Comparison of ENCODE assay signal across 8 mouse cellular contexts in the genomic region with DNA sequence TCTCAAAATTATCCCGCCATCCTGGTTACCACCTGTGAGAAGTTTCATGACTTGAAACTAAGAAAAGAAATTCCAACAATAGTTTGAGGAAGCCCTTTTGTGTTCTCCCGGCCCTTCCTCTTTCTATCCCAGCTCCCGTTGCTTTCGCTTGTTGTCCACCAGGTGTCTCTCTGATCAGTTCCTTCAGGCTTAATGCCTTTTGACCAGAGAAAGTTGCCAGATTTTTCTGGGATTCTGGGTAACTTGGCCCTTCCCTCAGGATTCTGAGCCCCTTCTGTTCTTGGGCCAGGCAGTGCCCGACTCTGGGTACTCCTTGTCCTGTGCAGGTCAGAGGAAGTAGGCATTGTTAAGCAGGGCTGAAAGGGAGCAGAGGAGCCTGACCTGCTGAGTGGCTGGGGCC. TPM values are rescaled to one million over a fixed set of nuclear protein-coding genes. Genes with fewer than 3 reads are reported as not detected.
DNase-seq lines count a peak whose midpoint lies in the region; ATAC-seq and TF ChIP-seq lines count a peak whose summit lies in the region.

No protein-coding gene starts in this region.

- H3K4me2 ChIP-seq in hindbrain, embryonic 14.5 days (replicated peaks), result no peak overlapping the region

- no peaks in the 10 kb centered on the region for H3K36me3 ChIP-seq in liver, adult 2 months (ENCODE audit: control insufficient read depth, insufficient read depth, low read length)
- peaks cover 31% of the 10 kb centered on the region for H3K36me3 ChIP-seq in hindbrain, embryonic 14.5 days (replicated peaks; ENCODE audit: control insufficient read depth, insufficient read depth)

- TF ChIP-seq CTCF in liver, adult 2 months (IDR thresholded peaks at IDR 0.05; ENCODE audit: low read depth, low read length), result peak; percentile 26; the same call in 1 of the 2 replicates

- DNase-seq in adrenal gland, postnatal 14 days, result peak; percentile 71
- no peak for DNase-seq in adrenal gland, postnatal 4 days (ENCODE audit: low spot score in 2 of 2)
- DNase-seq in liver, adult 2 months (ENCODE audit: extremely low read depth, low read depth, low spot score), result peak; percentile 58
- no peak for DNase-seq in liver
- peak; percentile 60 for DNase-seq in embryo, embryonic 10 days (ENCODE audit: low spot score)
- DNase-seq in hindbrain, embryonic 14.5 days (ENCODE audit: low spot score), result peak; percentile 73
- DNase-seq in lung, postnatal 14 days, result peak; percentile 67

- no peaks in the 10 kb centered on the region for H3K27me3 ChIP-seq in liver, adult 2 months (ENCODE audit: control insufficient read depth, insufficient read depth, low read length)
- no peaks in the 10 kb centered on the region for H3K27me3 ChIP-seq in hindbrain, embryonic 14.5 days (ENCODE audit: control insufficient read depth, insufficient read depth, low read length)

- peaks cover 3% of the 10 kb centered on the region; the same call in 1 of the 2 replicates for H3K79me2 ChIP-seq in liver, adult 2 months (ENCODE audit: control insufficient read depth, insufficient read depth, low read length)

- peaks cover 19% of the 10 kb centered on the region for H3K4me1 ChIP-seq in liver, adult 2 months (ENCODE audit: control insufficient read depth, insufficient read depth, low read length)
- peaks cover 6% of the 10 kb centered on the region for H3K4me1 ChIP-seq in hindbrain, embryonic 14.5 days (replicated peaks; ENCODE audit: control insufficient read depth, insufficient read depth, low read length)

- no peak overlapping the region for H3K4me3 ChIP-seq in liver, adult 2 months (ENCODE audit: insufficient read depth, low read depth, low read length)
- no peak overlapping the region for H3K4me3 ChIP-seq in hindbrain, embryonic 14.5 days (replicated peaks; ENCODE audit: low read length)

- 9% methylated on average over 5 of the region's 5 CpGs for WGBS in liver, adult 2 months
- 15% methylated on average over 5 of the region's 5 CpGs for WGBS in hindbrain, embryonic 14.5 days

- no peak for TF ChIP-seq POLR2A in liver, adult 2 months (IDR thresholded peaks at IDR 0.05; ENCODE audit: extremely low read depth, insufficient read depth, low read length)

- peak overlapping the region; percentile 33 for H3K9ac ChIP-seq in liver, adult 2 months (ENCODE audit: low read depth, low read length)
- H3K9ac ChIP-seq in hindbrain, embryonic 14.5 days, result no peak overlapping the region

- no peaks in the 10 kb centered on the region for H3K9me3 ChIP-seq in hindbrain, embryonic 14.5 days (ENCODE audit: control insufficient read depth, low read length)

- H3K27ac ChIP-seq in liver, adult 2 months (replicated peaks; ENCODE audit: insufficient read depth, low read depth, low read length), result no peak overlapping the region
- H3K27ac ChIP-seq in hindbrain, embryonic 14.5 days, result no peak overlapping the region

- ATAC-seq in hindbrain, embryonic 14.5 days (ENCODE audit: low FRiP score), result no peak
- no peak for ATAC-seq in erythroid progenitor cell, adult 5-6 weeks (replicated peaks; ENCODE audit: low FRiP score, poor library complexity, severe bottlenecking)

RNA-seq across cellular contexts. Expression of a gene that starts 5.6 kb away (rescaled TPM):
- 326 and 340 TPM in 2 replicates for total RNA-seq in adrenal gland, postnatal 14 days (2021)
- 100 to 1,000 TPM; 375 to 399 TPM for total RNA-seq in adrenal gland, postnatal 4 days (2021)
- total RNA-seq in liver, adult 2 months (2014; rRNA removed), result 53.4 and 54.7 TPM in 2 replicates
- polyA plus RNA-seq in liver, adult 2 months (2012; rRNA removed), result 23.3 and 24.4 TPM in 2 replicates
- polyA plus RNA-seq in hindbrain, embryonic 14.5 days (2014; fragmentation: Nextera tagmentation; extraction: Ambion mirVana), result 710 and 800 TPM in 2 replicates
- total RNA-seq in erythroid progenitor cell, adult 5-6 weeks (2015; ENCODE audit: low replicate concordance), result 106 and 281 TPM in 2 replicates
- total RNA-seq in erythroid progenitor cell, adult 5-6 weeks (2017; ENCODE audit: low replicate concordance), result 31.5 and 73.0 TPM in 2 replicates

RNA-seq across cellular contexts. Expression of a gene that starts 5.7 kb away (rescaled TPM):
- total RNA-seq in adrenal gland, postnatal 14 days (2021), result 15.7 and 17.2 TPM in 2 replicates
- 10 to 100 TPM; 17.3 to 18.5 TPM for total RNA-seq in adrenal gland, postnatal 4 days (2021)
- total RNA-seq in liver, adult 2 months (2014; rRNA removed), result 7.5 and 8.6 TPM in 2 replicates
- polyA plus RNA-seq in liver, adult 2 months (2012; rRNA removed), result 7.2 and 8.2 TPM in 2 replicates
- polyA plus RNA-seq in hindbrain, embryonic 14.5 days (2014; fragmentation: Nextera tagmentation; extraction: Ambion mirVana), result 11.2 and 11.3 TPM in 2 replicates
- 2.9 and 5.0 TPM in 2 replicates for total RNA-seq in erythroid progenitor cell, adult 5-6 weeks (2015; ENCODE audit: low replicate concordance)
- total RNA-seq in erythroid progenitor cell, adult 5-6 weeks (2017; ENCODE audit: low replicate concordance), result 2.6 and 5.5 TPM in 2 replicates

RNA-seq across cellular contexts. Expression of a gene that starts 7.2 kb away (rescaled TPM):
- total RNA-seq in adrenal gland, postnatal 14 days (2021), result 63.8 and 67.0 TPM in 2 replicates
- 100 to 1,000 TPM; 152 to 161 TPM for total RNA-seq in adrenal gland, postnatal 4 days (2021)
- 10.9 and 17.9 TPM in 2 replicates for total RNA-seq in liver, adult 2 months (2014; rRNA removed)
- polyA plus RNA-seq in liver, adult 2 months (2012; rRNA removed), result 15.4 and 26.5 TPM in 2 replicates
- 14.2 and 16.6 TPM in 2 replicates for polyA plus RNA-seq in hindbrain, embryonic 14.5 days (2014; fragmentation: Nextera tagmentation; extraction: Ambion mirVana)
- not detected in 2 replicates for total RNA-seq in erythroid progenitor cell, adult 5-6 weeks (2015; ENCODE audit: low replicate concordance)
- total RNA-seq in erythroid progenitor cell, adult 5-6 weeks (2017; ENCODE audit: low replicate concordance), result not detected in 2 replicates

RNA-seq across cellular contexts. Expression of a gene that starts 14.1 kb away (rescaled TPM):
- total RNA-seq in adrenal gland, postnatal 14 days (2021), result 14.6 and 16.0 TPM in 2 replicates
- 10 to 100 TPM; 20.7 to 21.3 TPM for total RNA-seq in adrenal gland, postnatal 4 days (2021)
- 5.1 and 5.4 TPM in 2 replicates for total RNA-seq in liver, adult 2 months (2014; rRNA removed)
- polyA plus RNA-seq in liver, adult 2 months (2012; rRNA removed), result 9.2 and 10.3 TPM in 2 replicates
- polyA plus RNA-seq in hindbrain, embryonic 14.5 days (2014; fragmentation: Nextera tagmentation; extraction: Ambion mirVana), result 29.0 and 29.8 TPM in 2 replicates
- total RNA-seq in erythroid progenitor cell, adult 5-6 weeks (2015; ENCODE audit: low replicate concordance), result 3.4 and 6.5 TPM in 2 replicates
- 11.0 and 12.6 TPM in 2 replicates for total RNA-seq in erythroid progenitor cell, adult 5-6 weeks (2017; ENCODE audit: low replicate concordance)

RNA-seq across cellular contexts. Expression of a gene that starts 28.5 kb away (rescaled TPM):
- 13.7 and 13.8 TPM in 2 replicates for total RNA-seq in adrenal gland, postnatal 14 days (2021)
- total RNA-seq in adrenal gland, postnatal 4 days (2021), result 10 to 100 TPM; 21.6 to 23.6 TPM
- total RNA-seq in liver, adult 2 months (2014; rRNA removed), result 7.7 and 8.4 TPM in 2 replicates
- 30.7 and 41.1 TPM in 2 replicates for polyA plus RNA-seq in liver, adult 2 months (2012; rRNA removed)
- 9.7 and 16.2 TPM in 2 replicates for polyA plus RNA-seq in hindbrain, embryonic 14.5 days (2014; fragmentation: Nextera tagmentation; extraction: Ambion mirVana)
- 11.5 and 17.6 TPM in 2 replicates for total RNA-seq in erythroid progenitor cell, adult 5-6 weeks (2015; ENCODE audit: low replicate concordance)
- 0.26 and 0.76 TPM in 2 replicates for total RNA-seq in erythroid progenitor cell, adult 5-6 weeks (2017; ENCODE audit: low replicate concordance)

Comparison
In these comparisons a context has a peak if more than half of its experiments do, and no peak if none do; other contexts are left out.
1. DNase-seq: peak in adrenal gland, postnatal 14 days (single experiment), liver, adult 2 months (single experiment), embryo, embryonic 10 days (single experiment), hindbrain, embryonic 14.5 days (single experiment) and lung, postnatal 14 days (single experiment); none in adrenal gland, postnatal 4 days (0 of 2) and liver (single experiment).